Mouse (Mus musculus) adrenal gland, adult 2 months (tissue): ENCODE data around the gene Thap8. TPM values are rescaled to one million over a fixed set of nuclear protein-coding genes. Genes with fewer than 3 reads are reported as not detected.

Experiments used
- DNase-seq: peaks from one replicate; pipeline ENCODE4 v3.0.0; 2021
- polyA plus RNA-seq: library from polyadenylated mRNA; depleted of rRNA; stranded (reverse); fragments of >200 nt; gene quantifications from 2 replicates; pipeline ENCODE4 v1.2.3, GENCODE M21; 2012
- total RNA-seq, 2 experiments: library from RNA; stranded (reverse); gene quantifications; 2 replicates each; pipeline ENCODE4 v1.2.3; 2021

The Thap8 gene
- total and polyA plus RNA-seq, 3 experiments, result 0.62 TPM; not detected in 2

- peak; percentile 35 for DNase-seq
Observed at GRCm38 (mm10) chr7:30286701-30287410, 7.0 kb downstream of the Thap8 start.

- DNase-seq, result no peak
Observed at GRCm38 (mm10) chr7:30288046-30288445, 8.2 kb downstream of the Thap8 start.

GRCm38 (mm10) chr7:30289071-30289713 is 9.3 kb downstream of the Thap8 start:
- DNase-seq, result no peak

- no peak for DNase-seq
Observed at GRCm38 (mm10) chr7:30289714-30290399, 10.0 kb downstream of the Thap8 start.

DNA sequence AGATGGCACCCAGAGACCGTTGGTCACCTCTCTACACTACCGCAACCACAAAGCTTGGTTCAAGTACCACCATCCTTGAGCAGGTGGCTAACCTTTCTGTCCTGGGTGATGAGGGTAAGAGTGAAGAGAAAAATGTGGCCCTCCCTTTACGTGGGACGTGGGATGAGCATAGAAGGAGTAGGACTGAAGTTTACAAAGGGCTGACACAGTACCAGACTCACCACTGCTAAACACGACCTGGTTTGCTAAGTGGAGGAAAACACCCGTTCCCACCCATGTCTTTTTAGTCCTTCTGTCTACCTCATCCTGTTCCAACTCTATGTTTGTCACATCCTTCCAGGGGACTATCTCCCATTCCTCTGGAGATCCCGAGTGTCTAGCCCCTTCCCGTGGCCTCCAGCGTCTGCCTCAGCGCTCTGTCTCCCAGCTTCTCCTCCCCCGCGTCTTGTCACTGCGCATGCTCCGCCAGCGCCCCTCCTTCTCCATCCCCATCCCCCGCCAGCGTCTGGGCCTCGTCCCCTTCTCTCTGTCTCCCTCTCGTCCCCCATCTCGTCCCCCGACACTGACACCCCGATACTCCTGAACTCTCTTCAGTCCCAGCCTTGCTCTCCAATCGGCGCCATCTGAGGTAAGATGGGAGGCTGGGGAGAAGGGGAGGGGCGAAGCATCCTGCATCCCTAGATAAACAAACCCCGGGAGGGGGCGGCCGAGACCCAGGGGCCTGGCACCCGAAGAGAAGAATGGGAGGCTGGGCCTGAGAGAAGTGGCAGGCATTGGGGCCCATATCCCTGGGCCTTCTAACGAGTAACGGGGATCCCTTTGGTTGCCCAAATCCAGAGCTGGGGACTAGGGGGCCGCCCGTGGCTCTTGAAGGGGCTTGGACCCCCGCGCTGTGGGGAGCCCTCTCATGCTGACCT is 11.6 kb downstream of the Thap8 start, which contains the start of gene Clip3:
TSS of gene Clip3 (plus strand) at position 514 of the 917 bp plus-strand sequence.
- peak; percentile 65 for DNase-seq

- no peak for DNase-seq
Observed at GRCm38 (mm10) chr7:30293795-30294194, 13.9 kb downstream of the Thap8 start.

- no peak for DNase-seq
Observed at GRCm38 (mm10) chr7:30294296-30294695, 14.4 kb downstream of the Thap8 start.

GRCm38 (mm10) chr7:30295103-30295502 is 15.2 kb downstream of the Thap8 start:
- peak; percentile 64 for DNase-seq

DNA sequence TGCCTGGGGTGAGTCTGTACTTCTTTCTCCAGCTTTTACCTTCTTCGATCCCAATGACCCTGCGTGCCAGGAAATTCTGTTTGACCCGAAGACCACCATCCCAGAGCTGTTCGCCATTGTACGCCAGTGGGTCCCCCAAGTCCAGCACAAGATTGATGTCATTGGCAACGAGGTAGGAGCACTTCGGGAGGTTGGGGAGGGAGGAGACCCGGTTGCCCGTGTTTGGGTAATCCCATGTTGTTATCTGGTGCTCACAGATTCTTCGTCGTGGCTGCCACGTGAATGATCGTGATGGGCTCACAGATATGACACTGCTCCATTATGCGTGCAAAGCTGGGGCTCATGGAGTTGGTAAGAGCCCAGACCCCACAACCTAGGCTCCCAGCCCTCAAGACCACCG is 16.9 kb downstream of the Thap8 start:
- no peak for DNase-seq

GRCm38 (mm10) chr7:30297266-30297665 is 17.4 kb downstream of the Thap8 start:
- no peak for DNase-seq

- DNase-seq, result no peak
Observed at GRCm38 (mm10) chr7:30300914-30301313, 21.0 kb downstream of the Thap8 start.

GRCm38 (mm10) chr7:30306083-30306779 is 26.3 kb downstream of the Thap8 start:
- no peak for DNase-seq

DNA sequence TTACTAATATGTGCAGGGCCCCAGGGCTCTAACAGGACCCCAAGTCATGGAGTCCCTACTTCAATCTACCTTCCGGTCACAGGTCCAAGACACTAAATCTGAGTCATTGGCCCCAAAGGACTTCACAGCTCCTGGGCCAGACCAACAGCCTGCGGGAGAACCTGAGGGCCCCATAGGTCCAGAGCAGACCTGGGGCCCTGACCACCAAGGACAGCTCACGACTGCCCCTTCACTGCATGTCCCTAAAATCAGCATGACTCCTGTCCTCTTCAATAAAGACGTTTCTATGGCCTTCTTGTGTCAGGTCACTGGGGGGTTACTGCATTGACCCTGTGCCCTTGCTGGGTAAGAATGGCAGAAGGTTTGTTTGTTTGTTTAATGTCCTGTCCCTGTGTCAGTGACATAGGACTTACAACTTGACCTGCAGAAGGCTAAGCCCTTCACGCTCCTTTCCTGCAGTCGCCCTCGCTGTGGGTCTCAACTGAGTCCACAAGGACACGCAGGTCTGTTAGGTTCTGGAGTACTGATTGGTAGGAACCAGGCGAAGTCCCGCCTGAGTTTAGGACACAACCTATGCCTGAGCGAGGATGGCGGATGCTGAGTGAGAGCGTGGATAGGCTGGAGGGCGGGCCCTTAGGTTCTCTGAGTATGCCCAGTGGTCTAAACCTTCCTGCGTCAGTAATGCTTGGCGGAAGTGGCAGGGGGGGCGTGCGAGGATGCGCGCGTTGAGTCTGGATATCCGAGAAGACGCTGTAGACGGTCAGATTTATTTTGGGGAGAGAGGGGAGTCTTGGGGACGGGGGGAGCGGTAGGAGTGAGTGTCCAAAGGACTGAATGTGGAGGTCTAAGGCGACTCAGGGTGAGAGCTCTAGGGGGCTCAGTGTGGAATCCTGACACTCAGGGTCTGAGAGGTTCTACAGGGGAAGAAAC is 28.4 kb downstream of the Thap8 start, which contains the start of gene Alkbh6:
TSS of gene Alkbh6 (plus strand) at position 642 of the 930 bp plus-strand sequence.
- DNase-seq, result peak; percentile 96

DNA sequence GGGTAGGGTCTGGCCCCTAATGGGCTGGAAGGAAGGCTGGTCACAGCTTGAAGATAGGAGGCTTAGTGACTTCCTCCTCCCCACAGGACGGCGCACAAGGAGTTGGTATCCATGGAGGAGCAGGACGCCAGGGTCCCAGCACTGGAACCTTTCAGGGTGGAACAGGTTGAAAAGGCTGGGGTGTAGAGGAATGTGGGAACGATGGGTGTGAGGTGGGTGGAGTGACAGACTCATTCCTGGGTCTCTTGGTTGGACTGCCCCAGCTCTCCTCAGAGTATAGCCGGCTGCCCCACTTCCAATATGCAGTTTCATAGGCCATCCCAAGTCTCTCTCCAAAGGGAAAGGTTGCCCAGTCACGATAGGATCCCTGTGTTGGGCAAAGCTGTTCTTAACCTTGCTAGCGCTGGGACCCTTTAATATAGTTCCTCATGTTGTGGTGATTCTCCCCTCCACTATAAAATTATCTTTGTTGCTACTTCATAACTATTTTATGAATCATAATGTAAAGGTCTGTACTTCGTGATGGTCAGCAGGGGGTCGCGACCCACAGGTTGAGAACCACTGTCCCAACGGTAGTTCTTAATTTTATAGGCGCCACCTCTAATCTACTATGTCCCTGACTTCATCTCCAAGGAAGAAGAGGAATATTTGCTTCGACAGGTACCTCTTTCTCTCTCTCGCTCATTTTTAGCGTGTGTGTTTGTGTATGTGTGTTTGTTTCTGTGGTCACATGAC is 29.7 kb downstream of the Thap8 start:
- DNase-seq, result no peak

- DNase-seq, result no peak
Observed at GRCm38 (mm10) chr7:30310136-30310535, 30.2 kb downstream of the Thap8 start.

DNA sequence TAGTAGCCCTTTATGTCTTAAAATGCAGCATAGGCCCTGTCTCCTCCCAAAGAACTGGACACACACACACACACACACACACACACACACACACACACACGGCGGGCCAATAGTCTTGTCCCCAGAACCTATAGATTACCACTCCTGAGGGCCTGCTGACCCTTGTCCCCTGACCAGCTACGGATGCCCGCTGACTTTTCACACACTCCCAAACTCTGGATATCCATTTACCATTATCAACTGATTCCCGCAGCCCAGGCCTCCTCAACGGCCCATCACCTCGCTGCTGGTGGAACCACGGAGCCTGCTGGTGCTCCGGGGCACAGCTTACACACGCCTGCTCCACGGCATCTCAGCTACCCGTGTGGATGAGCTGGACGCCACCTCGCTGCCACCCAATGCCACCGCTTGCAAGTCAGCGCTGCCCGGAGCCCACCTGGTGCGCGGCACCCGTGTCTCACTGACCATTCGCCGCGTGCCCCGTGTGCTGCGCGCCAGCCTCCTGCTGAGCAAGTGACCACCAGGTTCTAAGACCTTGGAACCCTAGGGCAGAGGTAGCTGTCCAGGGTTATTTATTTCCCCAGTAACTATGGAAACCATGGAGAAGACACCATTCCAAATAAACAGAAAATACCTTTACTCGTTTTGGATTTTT is 33.9 kb downstream of the Thap8 start:
- no peak for DNase-seq

GRCm38 (mm10) chr7:30314721-30315155 is 34.8 kb downstream of the Thap8 start, which contains the start of gene Syne4:
Gene Syne4 (plus strand): TSS chr7:30314807.
- DNase-seq, result no peak
